Mouse (Mus musculus) gastrocnemius, adult 18-20 months (tissue): ENCODE measurements at regions not wholly inside any gene's neighbourhood (a gene's known extent, or its start where the extent isn't known, plus 50 kb on each side); places are given as distances from the start of the nearest gene placed in this dataset.
A peak's percentile ranks its signal among the peaks of the same experiment; 100 is the strongest.

Experiments used
- DNase-seq: peaks from one replicate; pipeline ENCODE4 v3.0.0; 2021; ENCODE audit warnings: low spot score

DNA sequence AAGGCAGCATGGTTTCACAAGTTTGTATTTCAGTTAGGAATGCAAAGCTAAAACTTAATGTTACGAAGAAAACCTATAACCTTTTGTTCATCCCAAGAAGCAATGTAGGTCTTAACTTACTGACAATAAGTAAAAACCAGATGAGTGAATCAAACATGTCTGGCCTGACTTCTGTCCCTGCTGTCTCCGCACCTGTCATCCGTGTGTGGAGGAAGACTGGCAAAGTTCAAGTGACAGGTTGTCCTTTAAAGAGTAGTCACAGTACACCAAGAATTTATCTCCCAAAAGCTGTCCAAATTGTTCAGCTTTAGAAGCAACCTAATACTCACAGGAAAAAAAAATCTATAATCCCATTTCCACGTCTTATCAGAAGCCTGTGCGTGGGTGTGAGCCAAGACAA is 146.3 kb upstream of the Gm10181 start:
- no peak for DNase-seq

DNA sequence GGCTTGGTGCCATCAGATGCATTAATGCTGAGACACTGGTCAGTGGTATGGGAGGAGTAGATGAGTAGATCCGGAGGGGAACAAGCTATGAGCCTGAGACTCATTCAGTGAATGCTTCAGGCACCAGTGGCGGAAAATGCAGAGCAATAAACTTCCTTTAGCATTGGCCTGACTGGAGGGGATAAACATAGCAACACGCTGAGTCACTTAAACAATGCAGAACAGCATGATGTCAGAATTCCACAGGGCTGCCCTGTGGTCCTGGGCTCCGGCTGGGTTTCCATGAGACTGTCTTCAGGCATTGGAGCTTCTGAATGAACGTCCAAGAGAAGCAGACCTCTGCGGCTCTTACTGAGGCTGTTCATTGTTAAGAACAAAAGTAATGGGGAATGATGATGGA is 145.4 kb upstream of the Gm10181 start:
- DNase-seq = no peak

DNA sequence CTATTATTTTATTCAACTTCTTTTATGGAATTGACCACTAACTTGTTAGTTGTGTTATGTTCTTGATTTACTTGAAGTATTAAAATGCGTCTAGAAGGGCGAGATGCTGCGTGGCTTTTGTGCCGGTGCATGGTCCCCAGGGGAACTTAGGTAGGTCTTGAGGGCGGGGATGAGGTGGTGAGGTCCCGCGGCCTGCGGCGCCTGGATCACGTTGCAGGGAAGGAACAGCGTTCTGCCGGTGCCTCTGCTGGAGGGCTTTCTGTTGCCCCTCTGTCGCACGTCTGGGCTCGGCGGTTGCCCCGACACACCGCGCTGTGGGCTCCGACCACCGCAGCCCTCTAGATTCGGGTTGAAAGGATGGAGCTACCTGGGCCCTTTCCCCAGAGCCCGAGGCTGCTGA is 136.7 kb upstream of the Gm10181 start:
- DNase-seq = no peak

DNA sequence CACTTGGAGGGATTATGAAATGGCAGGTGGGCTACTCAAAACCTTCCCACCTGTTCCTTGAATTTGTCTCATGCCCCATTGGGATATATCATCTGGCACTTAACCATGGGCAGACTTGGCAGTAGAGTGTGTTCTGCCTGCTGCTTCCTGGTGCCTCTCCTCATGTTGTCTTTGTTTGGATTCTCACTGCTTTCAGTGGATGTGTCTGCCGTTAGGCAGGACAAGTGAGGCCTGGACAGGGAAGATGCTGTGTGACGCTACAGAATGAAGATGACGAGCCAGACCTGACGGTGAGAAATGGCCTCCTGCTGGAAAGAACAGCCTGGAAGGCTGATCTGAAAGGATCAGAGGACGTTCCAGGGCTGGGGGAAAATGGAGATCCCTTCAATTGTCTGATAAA is 133.6 kb upstream of the Gm10181 start:
- DNase-seq = no peak

DNA sequence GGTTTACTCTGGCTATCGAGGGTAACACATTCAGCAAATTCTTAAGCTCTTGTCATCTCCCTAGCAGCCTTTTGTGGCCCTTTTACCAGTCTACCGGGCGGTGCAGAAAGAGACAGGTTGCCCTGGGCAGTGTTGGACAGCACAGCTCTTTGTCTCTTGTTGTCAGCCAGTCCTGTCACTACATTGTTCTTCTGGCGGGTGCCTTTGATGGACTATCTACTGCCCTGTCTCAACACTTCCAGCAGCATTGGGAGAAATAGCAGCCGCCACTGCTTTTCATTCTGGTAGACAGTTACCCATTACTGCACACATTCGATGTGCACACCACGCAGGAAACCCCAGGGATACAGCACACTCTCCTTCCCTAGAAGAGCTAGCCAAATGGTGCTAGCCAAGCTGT is 132.7 kb upstream of the Gm10181 start:
- no peak for DNase-seq

DNA sequence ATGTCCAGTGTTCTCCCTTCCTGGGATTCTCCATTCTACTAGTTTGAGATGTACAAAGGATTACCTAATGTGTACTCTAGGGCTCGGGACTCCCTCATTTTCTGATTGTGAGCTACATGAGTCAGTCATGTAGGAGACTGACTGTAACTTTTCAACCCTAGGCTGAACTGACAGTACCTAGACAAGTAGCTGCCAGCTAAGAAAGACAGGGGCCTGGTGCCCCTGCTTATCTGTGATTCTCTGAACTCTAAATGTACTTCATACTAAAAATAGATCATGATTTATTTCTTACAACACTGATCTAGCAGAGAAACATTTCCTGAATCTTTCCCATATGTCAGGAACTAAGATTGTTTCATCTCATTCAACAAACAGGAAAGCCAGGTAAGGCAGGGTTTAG is 125.9 kb upstream of the Gm10181 start:
- DNase-seq = no peak

DNA sequence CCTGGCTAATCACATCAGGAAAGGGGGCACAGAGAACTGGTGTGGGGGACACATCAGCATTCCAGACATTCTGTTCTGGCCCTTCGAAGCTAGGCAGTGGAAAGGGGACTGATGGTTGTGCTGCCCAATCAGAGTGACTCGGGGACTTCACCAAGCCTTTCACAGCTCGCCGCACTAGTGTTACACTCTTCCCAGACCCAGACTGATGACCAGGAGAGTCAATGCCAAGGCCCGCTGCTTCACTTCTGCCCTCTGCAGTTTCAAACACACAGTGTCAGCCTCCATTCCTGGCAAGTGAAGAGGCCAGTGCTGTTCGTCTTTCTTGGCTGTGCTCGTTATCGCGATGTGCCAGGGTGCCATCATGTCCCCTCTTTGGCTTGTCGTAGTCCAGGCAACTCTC is 121.7 kb upstream of the Gm10181 start:
- DNase-seq = no peak

DNA sequence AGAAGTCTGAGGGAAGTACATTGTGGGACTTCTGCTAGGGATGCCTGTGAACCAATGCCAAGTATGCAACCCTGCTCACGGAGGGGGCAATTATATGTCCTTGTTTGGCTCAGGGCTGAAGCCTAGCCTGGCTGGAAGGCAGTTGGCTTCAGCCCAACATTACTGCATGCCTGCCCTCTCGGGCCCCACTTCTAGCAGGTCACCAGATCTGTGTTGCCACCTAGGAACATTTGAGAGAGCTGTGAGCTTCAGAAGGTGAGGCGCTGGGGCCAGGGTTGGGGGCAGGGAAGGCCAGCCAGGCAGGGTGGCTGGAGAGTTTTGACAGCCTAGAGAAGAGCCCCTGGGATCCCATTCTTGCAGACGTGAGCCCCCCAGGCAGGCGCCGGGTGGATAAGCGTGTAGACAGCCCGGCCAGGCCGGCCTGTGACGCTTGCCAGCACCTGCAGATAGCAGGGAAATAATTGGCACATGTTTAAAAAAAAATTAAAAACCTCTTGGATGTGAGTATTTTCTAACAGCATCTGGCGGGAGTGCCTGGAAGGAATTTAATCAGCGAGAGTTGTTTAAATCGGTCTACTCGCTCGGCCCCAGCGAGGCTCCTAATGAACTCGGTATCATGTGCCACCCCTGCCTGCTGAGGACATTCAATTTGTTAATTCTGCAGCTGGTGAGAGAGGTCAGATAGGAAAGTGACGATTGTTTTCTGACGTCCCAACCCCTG is 115.0 kb upstream of the Gm10181 start:
- no peak for DNase-seq

DNA sequence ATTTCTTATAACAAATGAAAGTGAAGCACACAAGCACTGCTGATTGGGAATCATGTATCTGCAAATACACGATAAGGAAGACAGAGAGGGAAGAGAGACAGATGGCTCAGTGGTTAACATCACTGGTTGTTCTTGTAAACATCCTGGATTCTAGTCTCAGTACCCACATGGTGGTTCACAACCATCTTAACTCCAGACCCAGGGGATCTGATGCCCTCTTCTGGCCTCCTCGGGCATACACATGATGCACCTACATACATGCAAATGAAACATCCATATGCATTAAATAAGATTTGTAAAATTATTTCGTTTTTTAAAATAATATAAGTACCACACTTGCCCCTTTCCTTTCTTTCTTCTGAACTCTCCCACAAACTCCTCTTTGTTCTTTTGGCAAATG is 106.4 kb upstream of the Gm10181 start:
- DNase-seq = no peak

DNA sequence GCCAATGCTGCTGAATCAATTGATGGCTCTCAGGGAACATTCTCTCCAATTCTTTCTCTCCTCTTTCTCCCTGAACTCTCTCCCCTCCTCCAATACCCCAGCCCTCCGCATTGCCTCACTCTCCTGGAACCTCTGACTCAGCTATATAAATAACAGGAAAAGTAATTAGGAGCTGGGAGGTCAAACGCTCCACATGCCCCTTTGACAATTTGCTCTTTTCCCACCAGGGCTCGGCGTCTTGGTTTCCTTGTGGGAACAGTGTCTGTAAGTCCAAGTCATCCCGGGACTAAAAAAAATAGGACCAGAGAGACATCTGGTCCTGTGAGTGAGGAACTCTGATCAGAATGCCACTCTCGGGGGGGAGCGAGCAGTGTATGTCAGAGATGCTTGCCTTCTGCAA is 94.7 kb upstream of the Gm10181 start:
- no peak for DNase-seq

DNA sequence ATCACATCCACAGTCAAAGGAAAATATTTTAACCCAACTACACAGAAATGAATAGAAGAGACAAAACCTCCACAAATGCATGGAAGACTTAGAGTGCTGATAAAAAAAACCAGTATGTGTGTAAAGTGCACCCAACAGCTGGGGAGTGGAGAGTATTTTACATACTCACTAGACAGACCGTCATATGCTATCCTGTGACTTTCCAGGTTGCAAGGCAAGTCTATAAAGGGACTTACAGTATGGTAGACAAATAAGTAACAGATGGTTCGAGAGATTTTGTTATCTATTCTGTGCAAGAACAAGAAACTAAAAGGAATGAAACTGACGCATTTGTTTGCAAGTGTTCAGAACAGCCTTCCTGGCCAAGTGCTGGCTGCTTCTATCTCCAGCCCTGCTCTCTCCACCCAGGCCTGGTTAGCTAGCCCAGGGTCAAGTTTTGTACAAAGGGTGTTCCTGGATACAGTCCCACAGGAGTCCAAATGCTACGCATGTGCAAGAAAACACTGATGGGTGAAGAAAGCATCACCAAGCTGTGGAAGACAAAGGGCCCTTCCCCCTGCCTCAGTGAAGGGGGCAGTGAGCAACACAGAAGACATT is 68.0 kb upstream of the Gm10181 start:
- no peak for DNase-seq

DNA sequence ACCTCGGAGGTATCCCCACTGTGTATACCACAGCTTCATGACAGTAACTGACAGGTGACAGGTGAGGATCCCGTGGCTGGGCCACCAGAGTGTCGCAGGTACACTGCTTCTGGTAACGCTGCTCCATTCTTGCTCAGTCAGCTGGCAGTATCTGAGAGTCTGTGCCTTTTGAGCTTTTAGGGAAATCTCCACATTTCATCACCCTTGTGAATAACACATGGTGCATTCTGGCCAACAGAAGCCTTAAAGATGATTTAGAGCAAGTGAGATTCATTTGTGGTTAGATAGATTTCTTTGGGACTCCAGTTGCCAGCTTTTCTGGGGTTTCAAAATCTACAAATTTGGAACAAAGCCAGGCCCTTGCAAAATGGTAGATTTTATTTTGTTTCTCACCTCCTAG is 66.8 kb upstream of the Gm10181 start:
- no peak for DNase-seq

DNA sequence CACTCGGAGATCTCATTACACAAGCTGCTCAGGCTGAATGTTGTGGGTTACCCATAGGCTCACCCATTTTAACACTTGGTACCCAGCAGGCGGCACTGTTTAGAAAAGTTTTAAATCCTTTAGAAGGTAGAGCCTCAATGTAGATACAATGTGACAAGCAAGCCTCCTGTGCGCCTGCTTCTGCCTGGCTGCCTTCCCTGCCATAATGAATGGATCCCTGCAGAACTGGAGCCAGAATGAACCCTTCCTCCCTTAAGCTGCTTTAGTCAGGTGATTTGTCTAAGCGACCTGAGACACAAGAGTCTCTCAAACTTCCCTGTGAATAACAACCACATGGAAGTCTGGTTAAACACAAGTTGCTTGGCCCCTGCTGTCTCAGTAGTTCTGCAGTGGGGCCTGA is 64.7 kb upstream of the Gm10181 start:
- DNase-seq = no peak

DNA sequence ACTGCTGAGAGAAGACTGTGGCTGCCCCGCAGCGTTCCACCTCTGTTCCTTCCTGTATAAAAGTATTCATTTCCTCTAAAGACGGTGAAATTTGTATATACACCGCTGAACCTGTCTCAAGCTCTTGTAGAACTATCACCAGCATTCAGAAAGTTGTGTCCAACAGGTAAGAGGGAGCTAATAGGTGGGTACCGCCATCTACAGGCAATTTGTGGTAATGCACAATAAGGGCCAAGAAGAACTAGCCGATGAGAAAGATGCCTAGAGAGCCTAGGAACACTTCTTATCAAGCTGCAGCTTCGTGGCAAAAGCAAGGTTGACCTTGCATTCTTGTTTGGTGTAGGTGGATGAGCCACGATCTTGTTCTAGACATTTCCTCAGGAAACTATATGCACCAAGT is 61.6 kb upstream of the Gm10181 start:
- DNase-seq = peak; percentile 20

DNA sequence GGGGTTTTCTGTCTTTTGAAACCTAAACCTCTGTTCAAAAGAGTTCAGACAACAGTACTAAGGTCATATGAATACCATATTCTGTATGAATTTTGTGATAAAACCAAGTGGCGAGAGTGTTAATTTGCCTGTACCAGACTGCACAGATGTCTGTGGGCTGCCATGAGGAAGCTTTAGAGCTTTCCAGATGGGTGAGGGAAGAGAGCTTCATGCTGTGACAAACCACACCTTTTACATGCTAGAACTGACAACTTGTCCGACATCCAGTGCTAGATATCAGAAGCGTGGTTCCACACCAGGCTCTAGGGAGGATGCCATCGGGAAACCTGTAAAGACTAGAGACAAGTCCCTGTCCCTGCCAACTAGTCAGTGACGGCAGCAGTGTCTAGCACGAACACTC is 60.9 kb upstream of the Gm10181 start:
- no peak for DNase-seq

DNA sequence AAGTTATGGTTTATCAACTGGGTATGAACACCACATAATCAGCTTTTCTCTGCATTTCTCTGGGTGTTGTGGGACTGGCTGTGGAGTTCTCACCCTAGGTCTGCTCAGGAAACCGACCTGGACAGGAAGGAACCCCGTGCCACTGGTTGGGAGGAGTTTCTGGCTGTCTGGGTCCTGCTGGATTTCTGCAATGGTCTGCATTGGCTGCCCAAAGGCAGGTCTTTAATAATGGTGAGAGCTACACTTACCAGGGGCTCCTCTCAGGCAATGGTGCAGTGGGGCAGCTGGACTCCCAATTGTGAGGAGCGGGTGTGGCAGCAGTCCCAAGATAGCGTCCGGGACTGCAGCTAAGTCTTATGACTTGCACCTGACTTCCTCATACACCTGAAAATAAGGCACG is 57.8 kb upstream of the Gm10181 start:
- DNase-seq = no peak
